Mouse (Mus musculus) midbrain, postnatal 0 days (tissue): ENCODE measurements around the gene Dscaml1. TPM values are rescaled to one million over a fixed set of nuclear protein-coding genes. Genes with fewer than 3 reads are reported as not detected.

ENCODE experiments used
- ATAC-seq: fragments of 200-750 bp; cut with Nextera tagmentation; 2 replicates; pipeline ENCODE4 v1.8.0; 2017; ENCODE audit warnings: moderate number of reproducible peaks, mild to moderate bottlenecking, moderate TSS enrichment, moderate library complexity; ENCODE audit not compliant: low FRiP score
- DNase-seq: peaks from one replicate; pipeline ENCODE4 v3.0.0-alpha.2; 2015; ENCODE audit warnings: low spot score
- H3K27ac ChIP-seq: fragments of 300-500 bp; sonication (generic); 2 replicates; pipeline ENCODE4 v1.5.1; 2014; ENCODE audit warnings: low read depth, mild to moderate bottlenecking, low read length, mixed read lengths
- H3K27me3 ChIP-seq: fragments of 300-500 bp; sonication (generic); 2 replicates; pipeline ENCODE4 v1.6.1; 2014; ENCODE audit warnings: low read length, control low read depth, mixed read lengths; ENCODE audit not compliant: insufficient read depth
- H3K36me3 ChIP-seq: fragments of 300-500 bp; sonication (generic); 2 replicates; pipeline ENCODE4 v1.6.1; 2014; ENCODE audit warnings: low read length, control low read depth, mixed read lengths; ENCODE audit not compliant: insufficient read depth
- H3K4me1 ChIP-seq: fragments of 300-500 bp; sonication (generic); 2 replicates; pipeline ENCODE4 v1.6.1; 2014; ENCODE audit warnings: mild to moderate bottlenecking, control low read depth, antibody characterized with exemption, low read length, mixed read lengths; ENCODE audit not compliant: insufficient read depth
- H3K4me2 ChIP-seq: fragments of 300-500 bp; sonication (generic); 2 replicates; pipeline ENCODE4 v1.6.1; 2014; ENCODE audit warnings: low read depth, mild to moderate bottlenecking, low read length, mixed read lengths; ENCODE audit not compliant: poor library complexity, severe bottlenecking
- H3K4me3 ChIP-seq: fragments of 300-500 bp; sonication (generic); 2 replicates; pipeline ENCODE4 v1.5.1; 2014; ENCODE audit warnings: low read depth, mild to moderate bottlenecking, low read length, moderate library complexity
- H3K9ac ChIP-seq: fragments of 300-500 bp; sonication (generic); replicated peaks from 2 replicates; pipeline ENCODE4 v1.6.1; 2014; ENCODE audit warnings: mild to moderate bottlenecking, low read length, moderate library complexity, mixed read lengths; ENCODE audit not compliant: poor library complexity, severe bottlenecking
- H3K9me3 ChIP-seq: fragments of 300-500 bp; sonication (generic); 2 replicates; pipeline ENCODE4 v1.6.1; 2016; ENCODE audit warnings: low read length, control low read depth
- CTCF ChIP-seq: IDR thresholded peaks from 2 replicates; pipeline ENCODE4 v1.5.1; 2016; ENCODE audit warnings: antibody characterized with exemption, mild to moderate bottlenecking
- WGBS: fragments of 180-500 bp; shearing (Covaris S2); extraction: QIAGEN DNeasy Blood & Tissue Kit; methylation state at CpG from one replicate; pipeline ENCODE4 v1.1.7; 2014; 5-methylcytosine and 5-hydroxymethylcytosine counted together
- polyA plus RNA-seq: library from polyadenylated mRNA; unstranded; fragments of >200 nt; fragmentation: Nextera tagmentation; extraction: Ambion mirVana; gene quantifications from 2 replicates; pipeline ENCODE4 v1.2.1, GENCODE M21; 2015
- total RNA-seq: library from RNA; depleted of rRNA; stranded (reverse); fragments of >200 nt; gene quantifications from 2 replicates; pipeline ENCODE4 v1.2.3, GENCODE M21; 2014

Gene Dscaml1
- total and polyA plus RNA-seq, 2 experiments from 2014 or later = 14.6 to 42.1 TPM

DNA sequence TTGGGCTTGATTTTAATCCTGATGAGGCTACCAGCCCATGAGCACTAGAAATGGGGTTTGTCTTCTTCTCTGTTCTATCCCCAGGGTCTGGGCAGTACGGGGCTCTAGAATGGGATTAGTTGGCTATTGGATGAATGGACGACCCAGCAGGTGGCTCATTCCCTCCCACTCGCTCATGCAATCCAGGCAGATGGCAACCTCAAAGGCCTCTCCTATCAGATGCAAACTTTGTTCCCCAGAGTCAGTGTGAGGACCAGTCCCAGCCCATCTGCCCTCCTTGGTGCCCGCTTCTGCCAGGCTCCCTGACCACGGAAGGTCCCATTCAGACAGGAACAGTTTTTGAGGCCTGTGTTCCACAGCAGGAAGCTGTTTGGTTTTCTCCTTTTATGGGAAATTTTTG, 123.4 kb downstream of the Dscaml1 start:
- no peak overlapping the region for H3K27ac ChIP-seq
- 26% methylated on average over 5 of the region's 5 CpGs for WGBS

GRCm38 (mm10) chr9:45550210-45550609, 123.8 kb downstream of the Dscaml1 start:
- peak overlapping the region; percentile 38 for H3K27ac ChIP-seq
- no peak overlapping the region for H3K4me2 ChIP-seq
- DNase-seq (peak; percentile 31), ATAC-seq (0 out of 2 replicates have a peak, but pooled peaks have one; percentile 25)
- no peaks in the 10 kb centered on the region for H3K9me3 ChIP-seq
- H3K27me3 ChIP-seq = no peaks in the 10 kb centered on the region
- 29% methylated on average over 6 of the region's 6 CpGs for WGBS
- H3K4me1 ChIP-seq = peaks cover 11% of the 10 kb centered on the region; the same call in 1 of the 2 replicates
- TF ChIP-seq CTCF = no peak
- no peak overlapping the region for H3K4me3 ChIP-seq
- H3K9ac ChIP-seq = no peak overlapping the region
- no peaks in the 10 kb centered on the region for H3K36me3 ChIP-seq

More for the DNA sequence above, 123.4 kb downstream of the Dscaml1 start:
- Histone ChIP-seq H3K36me3 (no peaks in the 10 kb centered on the region), H3K27me3 (no peaks in the 10 kb centered on the region), H3K4me3 (no peak overlapping the region), H3K4me1 (peaks cover 11% of the 10 kb centered on the region; the same call in 1 of the 2 replicates), H3K4me2 (no peak overlapping the region), H3K9me3 (no peaks in the 10 kb centered on the region), H3K9ac (no peak overlapping the region)
- DNase-seq (peak; percentile 56), ATAC-seq (no peak)
- TF ChIP-seq CTCF = no peak

DNA sequence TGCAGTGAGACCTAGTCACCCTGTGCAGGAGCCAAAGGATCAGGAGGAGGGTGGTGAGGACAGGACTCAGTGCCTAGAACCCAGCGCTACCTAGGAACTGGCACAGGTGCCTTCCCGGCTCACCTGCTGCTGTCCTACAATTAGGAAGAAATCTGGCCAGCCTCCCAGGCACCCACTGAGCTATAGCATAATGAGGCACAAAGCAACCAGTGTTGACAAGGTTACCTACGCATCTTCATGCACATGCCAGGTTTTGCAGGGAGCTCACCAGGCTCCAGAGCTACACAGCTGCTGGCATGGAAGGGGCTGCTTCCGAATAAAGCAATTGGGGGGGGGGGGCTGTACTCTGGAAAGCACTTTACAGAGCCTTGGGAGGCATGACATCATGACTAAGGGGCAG, 124.2 kb downstream of the Dscaml1 start:
- ATAC-seq (peak; percentile 24; the same call in 1 of the 2 replicates), DNase-seq (peak; percentile 73)
- TF ChIP-seq CTCF = no peak
- H3K27me3 ChIP-seq = no peaks in the 10 kb centered on the region
- H3K4me2 ChIP-seq = no peak overlapping the region
- no peaks in the 10 kb centered on the region for H3K36me3 ChIP-seq
- H3K4me1 ChIP-seq = peaks cover 11% of the 10 kb centered on the region; the same call in 1 of the 2 replicates
- no peaks in the 10 kb centered on the region for H3K9me3 ChIP-seq
- H3K9ac ChIP-seq = no peak overlapping the region
- H3K4me3 ChIP-seq = no peak overlapping the region
- peak overlapping the region; percentile 38 for H3K27ac ChIP-seq
- WGBS = 47% methylated on average over 4 of the region's 4 CpGs

- peak; percentile 22 for DNase-seq
- Histone ChIP-seq H3K4me3 (no peak overlapping the region), H3K4me2 (no peak overlapping the region), H3K9me3 (no peaks in the 10 kb centered on the region), H3K27ac (no peak overlapping the region), H3K27me3 (no peaks in the 10 kb centered on the region), H3K4me1 (peaks cover 6% of the 10 kb centered on the region; the same call in 1 of the 2 replicates), H3K36me3 (no peaks in the 10 kb centered on the region), H3K9ac (no peak overlapping the region)
- no peak for ATAC-seq
- 0 out of 2 replicates have a peak, but pooled peaks have one; percentile 7 for TF ChIP-seq CTCF
- 19% methylated on average over 17 of the region's 17 CpGs for WGBS
Measured at GRCm38 (mm10) chr9:45555036-45555826, 128.8 kb downstream of the Dscaml1 start.

DNA sequence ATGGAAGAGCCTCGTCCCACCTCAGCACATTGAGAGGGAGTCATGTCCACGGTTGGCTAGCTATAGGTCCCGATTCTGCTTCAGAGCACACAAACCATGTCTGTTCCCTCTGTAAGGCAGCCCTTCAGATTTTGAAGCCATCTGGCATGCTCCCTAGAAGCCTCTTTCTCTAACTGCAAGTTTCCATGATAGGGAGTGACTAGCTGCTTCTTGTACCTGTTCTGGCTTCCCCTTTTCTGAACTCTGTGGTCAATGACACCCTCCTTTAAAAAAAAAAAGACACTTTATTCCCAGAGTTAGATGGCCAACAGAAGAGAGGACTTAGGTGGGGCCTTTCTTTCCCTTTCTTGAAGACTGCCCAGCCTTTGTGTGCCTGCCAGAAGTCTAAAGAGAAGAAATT, 130.5 kb downstream of the Dscaml1 start:
- no peak overlapping the region for H3K4me3 ChIP-seq
- TF ChIP-seq CTCF = no peak
- ATAC-seq (no peak), DNase-seq (no peak)
- H3K27me3 ChIP-seq = no peaks in the 10 kb centered on the region
- 95% methylated on average over 3 of the region's 3 CpGs for WGBS
- no peak overlapping the region for H3K27ac ChIP-seq
- no peak overlapping the region for H3K4me2 ChIP-seq
- H3K4me1 ChIP-seq = no peaks in the 10 kb centered on the region; the same call in 1 of the 2 replicates
- no peaks in the 10 kb centered on the region for H3K9me3 ChIP-seq
- H3K9ac ChIP-seq = no peak overlapping the region
- no peaks in the 10 kb centered on the region for H3K36me3 ChIP-seq

- 63% methylated on average over 6 of the region's 6 CpGs for WGBS
- DNase-seq = peak; percentile 34
- no peak for TF ChIP-seq CTCF
- no peak overlapping the region for H3K9ac ChIP-seq
- no peak overlapping the region for H3K4me2 ChIP-seq
- H3K27me3 ChIP-seq = no peaks in the 10 kb centered on the region
- no peak for ATAC-seq
- H3K36me3 ChIP-seq = no peaks in the 10 kb centered on the region
- no peak overlapping the region for H3K4me3 ChIP-seq
- H3K4me1 ChIP-seq = no peaks in the 10 kb centered on the region; the same call in 1 of the 2 replicates
- H3K9me3 ChIP-seq = no peaks in the 10 kb centered on the region
- no peak overlapping the region for H3K27ac ChIP-seq
Measured at GRCm38 (mm10) chr9:45560987-45561386, 134.6 kb downstream of the Dscaml1 start.
